Mouse (Mus musculus): ENCODE results near the gene Iqgap2.

DNA sequence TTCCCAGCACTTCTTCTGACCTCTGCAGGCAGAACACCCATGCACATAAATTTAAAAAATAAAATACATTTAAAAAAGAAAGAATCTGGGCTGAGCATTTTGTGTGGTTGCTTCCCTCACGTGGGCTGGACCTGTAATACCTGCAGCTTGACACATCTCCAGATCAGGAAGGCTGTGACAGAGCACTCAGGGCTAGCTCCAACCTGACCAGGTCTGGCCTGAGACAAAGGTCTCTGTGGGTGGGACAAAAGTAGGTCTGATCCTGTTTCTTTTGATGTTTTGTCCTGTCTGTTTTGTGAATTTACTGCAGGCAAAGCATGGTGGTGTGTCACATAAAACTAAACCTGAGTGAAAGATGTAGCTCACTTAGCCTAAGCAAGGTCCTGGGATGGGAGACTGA, 309.9 kb downstream of the Iqgap2 start:
- TF ChIP-seq CTCF (IDR thresholded peaks at IDR 0.05) (no peak), POLR2A (IDR thresholded peaks at IDR 0.05; ENCODE audit: insufficient read depth, low read depth, low read length) (no peak)

Data from heart, adult 2 months (tissue).